Mouse (Mus musculus): ENCODE measurements around the gene Plxnb3. TPM values are rescaled to one million over a fixed set of nuclear protein-coding genes. Genes with fewer than 3 reads are reported as not detected.
"Not testable (repeated sequence)": the region's sequence is repeated elsewhere in the genome, so short reads cannot be mapped to it uniquely, and the experiment has no call there.

The Plxnb3 gene
- under 1 TPM; 0.72 to 0.92 TPM for total RNA-seq (2021)

DNA sequence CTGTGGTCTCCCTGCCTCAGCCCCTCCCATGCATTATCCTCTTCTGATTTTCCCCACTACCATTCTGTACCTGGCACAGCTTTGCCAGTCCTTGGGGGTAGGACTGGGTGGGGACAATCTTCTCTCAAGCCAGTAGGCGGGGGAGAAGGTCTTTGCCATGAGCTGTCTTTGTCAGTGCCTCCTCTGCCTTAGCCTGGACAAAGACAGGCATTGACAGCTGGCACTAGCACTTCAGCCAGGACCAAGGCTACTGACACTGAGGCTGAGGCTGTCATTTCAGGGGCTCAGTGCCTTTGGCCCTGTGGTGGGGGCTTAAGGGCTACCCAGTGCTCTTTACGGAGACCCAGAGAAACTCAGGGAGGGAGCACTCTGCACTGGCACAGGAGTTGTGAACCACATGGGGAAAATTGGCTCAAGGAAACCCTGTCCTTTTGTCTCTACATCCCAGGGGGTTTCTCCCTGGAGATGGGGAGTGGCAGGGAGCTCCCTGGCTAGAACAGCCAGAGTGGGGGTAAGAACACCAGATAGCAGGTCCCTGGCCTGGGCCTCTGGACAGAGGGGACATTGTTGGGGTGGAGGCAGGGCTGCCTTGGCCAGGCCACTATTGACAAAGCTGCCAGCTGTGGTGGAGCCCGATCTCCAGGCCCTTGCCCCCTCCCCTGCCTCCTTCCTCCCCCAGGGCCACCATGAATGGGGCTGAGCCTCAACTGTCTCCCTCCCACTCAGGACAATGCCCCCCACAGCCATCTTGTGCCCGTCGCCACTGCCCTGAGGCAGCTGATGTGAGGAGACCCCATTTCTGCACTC, at the start of gene Plxnb3:
Gene Plxnb3 (plus strand): TSS at position 757 of the 807 bp plus-strand sequence.
- DNase-seq, result no peak
- intact Hi-C loops (cut with DNase I), result loop anchor here (5.0 kb wide), 1 partner anchor 34 kb away; no protein-coding TSS in a partner anchor

DNA sequence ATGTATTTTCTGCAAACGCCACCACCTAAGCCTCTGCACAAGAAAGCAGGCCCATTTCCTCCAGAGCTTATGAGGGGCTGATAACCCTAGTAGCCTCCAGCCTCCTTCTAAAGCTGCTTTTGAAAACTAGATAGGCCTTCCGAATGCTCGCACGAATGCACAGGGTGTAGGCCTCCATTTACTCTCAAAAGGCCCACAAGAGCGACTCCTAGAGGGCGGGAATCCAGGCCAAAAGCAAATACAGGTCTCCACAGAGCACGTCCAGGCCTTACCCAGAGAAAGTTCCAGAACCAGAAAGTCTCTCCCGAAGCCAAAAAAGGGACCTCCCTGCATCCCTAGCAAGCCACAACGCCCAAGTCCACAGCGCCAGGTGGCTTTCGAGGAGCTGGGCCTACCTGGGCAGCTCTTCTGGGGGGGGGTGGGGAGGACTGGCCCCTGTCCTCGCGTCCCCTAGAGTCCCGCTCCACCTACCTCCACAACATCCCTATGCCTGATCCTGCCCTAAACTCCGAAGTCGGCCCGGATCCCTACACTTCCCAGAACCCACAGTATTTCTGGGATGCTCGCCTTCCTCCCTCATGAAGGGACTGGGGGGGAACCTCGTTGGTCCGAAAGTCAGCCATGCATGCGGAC, 41.3 kb upstream of the Plxnb3 start:
- DNase-seq, result peak; percentile 55 to 60
- intact Hi-C loops (cut with DNase I), result loop anchor here (5.0 to 10.0 kb wide), 3 partner anchors 57 to 709 kb away; partner anchors contain the start of genes G6pdx and Srpk3

DNA sequence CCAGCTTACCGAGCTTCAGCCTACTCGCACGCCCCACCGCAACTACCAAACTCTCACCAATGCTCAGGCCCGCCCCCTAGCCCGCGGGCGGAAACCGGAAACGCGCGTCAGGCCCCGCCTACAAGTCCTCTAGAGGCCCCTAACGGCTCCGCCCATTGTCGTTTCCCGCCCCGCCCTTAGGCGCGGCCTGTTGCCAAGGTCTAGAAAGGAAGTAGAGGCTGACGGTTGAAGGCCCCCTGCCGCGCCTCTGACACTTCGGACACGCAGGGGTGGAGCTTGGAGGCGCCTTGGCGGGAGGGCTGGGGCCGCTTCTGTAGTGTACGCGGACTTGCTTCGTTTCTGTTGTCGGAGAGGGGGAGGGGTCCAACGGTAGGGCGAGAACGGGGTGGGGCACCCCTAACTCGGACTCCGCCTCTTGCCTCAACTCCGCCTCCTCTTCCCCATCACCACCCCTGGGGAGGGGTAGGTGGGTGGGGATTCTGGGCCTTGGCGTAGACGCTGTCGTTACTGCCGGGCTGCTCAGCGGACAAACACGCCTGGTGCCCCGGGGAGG, 40.7 kb upstream of the Plxnb3 start, which contains the start of the genes Bcap31 and Abcd1:
Gene Bcap31 (minus strand): TSS at position 67 of the 553 bp plus-strand sequence.
Gene Abcd1 (plus strand): TSS at position 489 of the 553 bp plus-strand sequence.
- intact Hi-C loops (cut with DNase I), result loop anchor here (5.0 to 10.0 kb wide), 3 partner anchors 56 to 709 kb away; partner anchors contain the start of genes G6pdx and Srpk3
- DNase-seq, result peak; percentile 95 to 96

DNA sequence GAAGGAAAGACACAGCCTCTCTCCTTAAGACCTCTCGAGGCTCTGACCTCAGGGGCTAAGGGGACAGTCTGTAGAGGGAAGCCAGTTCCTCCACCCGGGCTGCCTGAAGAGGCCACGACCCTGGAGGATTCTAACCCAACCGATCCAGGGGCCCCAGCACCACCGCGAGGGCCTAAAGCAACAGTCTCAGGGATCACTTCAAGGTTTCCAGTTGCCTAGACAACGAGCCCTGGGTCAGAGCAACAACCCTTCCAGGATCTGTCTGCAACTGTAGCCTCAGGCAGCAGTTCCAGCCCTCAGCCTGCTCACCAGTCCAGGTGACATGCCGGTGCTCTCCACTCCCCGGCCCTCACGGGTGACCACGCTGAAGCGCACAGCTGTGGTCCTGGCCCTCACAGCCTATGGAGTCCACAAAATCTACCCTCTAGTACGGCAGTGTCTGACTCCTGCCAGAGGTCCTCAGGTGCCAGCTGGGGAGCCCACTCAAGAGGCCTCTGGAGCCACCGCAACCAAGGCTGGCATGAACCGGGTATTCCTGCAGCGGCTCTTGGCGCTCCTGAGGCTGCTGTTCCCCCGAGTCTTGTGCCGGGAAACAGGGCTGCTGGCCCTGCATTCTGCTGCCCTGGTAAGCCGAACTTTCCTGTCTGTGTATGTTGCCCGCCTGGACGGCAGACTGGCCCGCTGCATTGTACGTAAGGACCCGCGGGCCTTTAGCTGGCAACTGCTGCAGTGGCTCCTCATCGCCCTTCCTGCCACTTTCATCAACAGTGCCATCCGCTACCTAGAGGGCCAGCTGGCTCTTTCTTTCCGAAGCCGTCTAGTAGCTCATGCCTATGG, 40.0 kb upstream of the Plxnb3 start:
- intact Hi-C loops (cut with DNase I), result loop anchor here (5.0 to 10.0 kb wide), 3 partner anchors 55 to 708 kb away; partner anchors contain the start of genes G6pdx and Srpk3
- DNase-seq, result peak in 1 of 2 experiments; percentile 18

DNA sequence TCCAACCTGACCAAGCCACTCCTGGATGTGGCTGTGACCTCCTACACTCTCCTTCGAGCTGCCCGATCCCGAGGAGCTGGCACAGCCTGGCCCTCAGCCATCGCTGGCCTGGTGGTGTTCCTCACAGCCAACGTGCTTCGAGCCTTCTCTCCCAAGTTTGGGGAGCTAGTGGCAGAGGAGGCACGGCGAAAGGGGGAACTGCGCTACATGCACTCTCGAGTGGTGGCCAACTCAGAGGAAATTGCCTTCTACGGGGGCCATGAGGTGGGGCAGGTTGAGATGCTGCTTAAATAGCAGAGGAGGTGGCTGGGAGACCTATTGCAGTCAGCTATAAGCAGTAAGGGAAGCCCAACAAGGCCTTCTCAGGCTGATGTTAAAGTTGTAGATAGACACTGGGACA, 39.2 kb upstream of the Plxnb3 start:
- intact Hi-C loops (cut with DNase I), result loop anchor here (5.0 to 10.0 kb wide), 3 partner anchors 55 to 707 kb away; partner anchors contain the start of genes G6pdx and Srpk3
- DNase-seq, result peak; percentile 19 to 21

DNA sequence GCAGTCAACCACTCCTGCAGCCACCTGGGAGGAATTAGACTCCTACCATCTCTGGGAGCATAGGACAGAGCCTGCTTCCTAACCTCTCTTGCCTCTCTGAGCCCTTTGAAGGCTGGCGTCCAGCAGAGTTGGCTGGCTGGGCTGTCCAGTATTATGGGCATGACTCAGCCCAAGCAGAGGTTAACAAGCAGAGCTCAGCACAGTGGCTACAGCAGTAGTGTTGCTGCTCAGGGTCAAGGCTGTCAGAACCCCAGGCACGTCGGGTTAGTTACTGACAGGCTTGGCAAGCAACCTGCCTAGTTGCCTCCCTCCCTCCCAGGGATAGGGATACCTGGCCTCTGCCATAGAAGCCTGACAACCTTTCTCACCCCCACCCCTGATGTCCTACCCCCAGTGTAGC, 38.6 kb upstream of the Plxnb3 start:
- intact Hi-C loops (cut with DNase I), result loop anchor here (5.0 to 10.0 kb wide), 3 partner anchors 54 to 707 kb away; partner anchors contain the start of genes G6pdx and Srpk3
- DNase-seq, result peak; percentile 18 to 22

DNA sequence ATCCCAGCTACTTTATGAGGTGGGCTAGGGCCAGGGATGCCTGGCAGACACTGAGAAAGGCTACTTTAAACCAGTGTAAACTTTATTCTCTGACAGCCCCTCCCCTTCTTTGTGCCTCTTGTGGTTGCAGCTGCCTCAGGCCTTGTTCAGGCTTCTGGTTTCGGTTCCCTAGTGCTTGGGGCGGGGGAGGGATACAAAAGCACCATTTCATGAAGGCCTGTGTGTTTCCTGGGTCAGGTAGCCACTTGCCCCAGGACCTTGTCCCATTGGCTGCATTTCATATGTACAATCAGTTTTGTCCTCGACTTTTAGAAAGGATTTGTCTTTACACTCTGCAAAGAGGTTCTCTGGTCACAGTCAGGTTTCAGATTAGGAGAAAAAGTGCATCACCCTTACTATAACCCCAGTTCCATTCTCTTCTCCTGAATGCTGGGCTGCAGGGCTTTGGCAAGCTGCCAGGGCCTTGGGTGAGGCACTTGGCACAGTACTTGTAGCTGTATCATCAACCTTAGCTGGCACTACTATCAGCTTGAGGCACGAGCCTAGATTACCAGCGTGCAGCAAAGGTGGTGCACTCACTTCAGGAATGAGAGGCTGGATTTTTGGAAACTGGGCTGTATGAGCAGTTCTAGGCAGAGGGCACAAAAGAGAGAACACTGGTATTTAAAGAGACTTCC, 38.1 kb upstream of the Plxnb3 start:
- DNase-seq, result peak; percentile 39 to 50
- intact Hi-C loops (cut with DNase I), result loop anchor here (5.0 to 10.0 kb wide), 3 partner anchors 53 to 706 kb away; partner anchors contain the start of genes G6pdx and Srpk3

DNA sequence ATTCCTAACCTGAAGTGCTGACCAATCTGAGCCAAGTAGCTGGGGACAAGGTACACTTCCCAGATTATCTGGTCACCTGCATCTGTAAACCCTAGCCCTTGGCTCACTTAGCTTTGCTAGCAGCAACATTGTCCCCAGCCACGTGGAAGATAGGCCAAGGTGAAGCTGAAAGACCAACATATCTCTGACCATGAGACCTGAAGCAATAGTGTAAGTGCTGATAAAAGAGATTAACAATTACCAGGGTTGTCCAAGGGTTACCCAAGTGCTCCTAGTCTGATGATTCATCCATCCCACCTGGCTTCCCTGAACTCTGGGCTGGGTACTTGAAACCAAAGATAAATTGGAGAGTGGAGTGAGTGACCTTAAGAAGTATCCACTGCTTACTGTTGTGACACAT, 26.0 kb upstream of the Plxnb3 start:
- intact Hi-C loops (cut with DNase I), result no loop called here
- DNase-seq, result no peak

DNA sequence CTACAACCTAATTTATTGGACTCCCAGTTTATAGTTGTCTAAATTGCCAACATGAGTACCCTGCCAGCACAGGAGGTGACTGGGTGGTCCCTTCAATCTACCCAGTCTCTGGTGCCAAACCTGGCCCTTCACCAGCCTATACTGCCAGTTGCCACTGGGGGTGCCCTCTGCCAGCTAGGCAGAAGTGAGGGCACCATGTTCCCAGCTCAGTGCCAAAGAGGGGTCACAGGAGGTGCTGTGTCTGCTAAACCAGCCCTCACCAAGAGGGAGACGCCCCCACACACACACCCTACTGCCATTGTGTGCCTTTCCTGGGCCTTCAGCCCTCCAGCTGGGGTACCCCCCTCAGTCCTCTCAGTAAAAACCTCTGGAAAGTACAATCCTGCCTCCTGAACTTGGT, 18.7 kb upstream of the Plxnb3 start:
- intact Hi-C loops (cut with DNase I), result no loop called here
- DNase-seq, result no peak

DNA sequence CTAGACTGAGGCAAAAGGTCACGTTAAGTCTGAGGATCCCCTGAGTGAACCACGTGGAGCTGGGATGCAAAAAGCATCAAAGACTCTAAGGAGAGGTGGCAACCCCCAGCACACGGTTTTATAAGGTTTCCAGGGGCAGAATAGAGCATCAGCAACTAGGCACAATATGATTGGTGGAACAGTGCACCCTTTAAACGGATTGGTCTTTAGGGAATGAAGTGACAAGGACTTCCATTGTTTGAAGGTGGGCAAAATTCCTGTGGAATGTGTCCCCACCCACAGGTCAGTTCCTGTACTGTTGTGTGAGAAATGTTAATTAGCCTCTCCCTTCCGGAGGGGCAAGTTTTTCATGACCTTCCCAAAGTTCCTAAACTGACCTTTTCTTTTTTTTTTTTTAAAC, 17.7 kb upstream of the Plxnb3 start:
- intact Hi-C loops (cut with DNase I), result no loop called here
- no peak for DNase-seq

DNA sequence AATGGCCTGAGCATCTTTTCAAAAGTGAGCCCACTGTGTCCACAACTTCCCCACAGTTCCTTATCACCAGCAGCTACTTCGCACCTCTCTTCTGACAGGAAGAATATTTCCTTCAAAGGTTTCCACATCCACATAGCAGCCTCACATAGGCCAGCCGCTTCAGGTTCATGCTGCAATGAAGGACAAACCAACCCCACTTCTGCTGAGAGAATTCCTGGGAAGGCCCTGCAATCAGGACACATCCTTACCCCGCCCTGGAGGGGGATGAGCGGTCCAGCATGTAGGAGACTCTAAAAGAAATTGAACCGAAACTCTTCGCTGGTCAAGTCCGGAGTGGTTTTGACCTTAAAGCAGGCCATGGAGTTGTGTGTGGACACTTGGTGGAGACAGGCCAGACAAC, 17.0 kb upstream of the Plxnb3 start:
- intact Hi-C loops (cut with DNase I); DNase-seq: not testable (repeated sequence)

DNA sequence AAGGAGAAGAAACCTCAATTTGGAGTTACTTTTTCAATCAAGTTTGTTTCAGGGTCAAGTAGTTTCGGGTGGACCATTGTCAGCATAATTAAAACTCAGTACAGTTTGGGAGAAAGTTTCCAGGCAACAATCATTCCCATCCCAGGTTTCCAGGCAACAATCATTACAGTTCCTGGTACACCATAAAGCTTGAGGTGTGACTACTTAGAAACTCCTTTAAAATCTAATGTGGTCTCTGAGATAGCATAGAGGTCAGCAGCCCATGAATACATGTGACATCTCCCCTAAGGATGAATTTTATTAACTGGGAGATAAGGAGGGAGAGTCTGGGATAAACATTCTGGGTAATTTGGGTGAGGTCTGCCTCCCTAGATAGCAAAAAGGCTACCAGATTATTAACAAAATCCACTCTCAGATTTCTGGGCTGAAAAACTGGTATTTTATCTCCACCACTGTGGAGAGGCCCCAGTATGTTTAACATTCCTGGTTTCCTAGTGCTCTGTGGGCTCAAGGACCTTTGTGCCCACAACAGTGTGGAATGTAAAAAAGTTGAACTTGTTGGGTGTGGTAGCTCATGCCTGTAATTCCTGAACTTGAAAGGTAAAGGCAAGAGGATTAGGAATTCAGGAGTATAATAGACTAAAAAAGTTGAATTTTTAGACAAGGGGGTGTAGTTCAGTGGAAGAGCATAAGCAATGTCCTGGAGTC, 12.0 kb upstream of the Plxnb3 start:
- no peak for DNase-seq
- intact Hi-C loops (cut with DNase I), result no loop called here

DNA sequence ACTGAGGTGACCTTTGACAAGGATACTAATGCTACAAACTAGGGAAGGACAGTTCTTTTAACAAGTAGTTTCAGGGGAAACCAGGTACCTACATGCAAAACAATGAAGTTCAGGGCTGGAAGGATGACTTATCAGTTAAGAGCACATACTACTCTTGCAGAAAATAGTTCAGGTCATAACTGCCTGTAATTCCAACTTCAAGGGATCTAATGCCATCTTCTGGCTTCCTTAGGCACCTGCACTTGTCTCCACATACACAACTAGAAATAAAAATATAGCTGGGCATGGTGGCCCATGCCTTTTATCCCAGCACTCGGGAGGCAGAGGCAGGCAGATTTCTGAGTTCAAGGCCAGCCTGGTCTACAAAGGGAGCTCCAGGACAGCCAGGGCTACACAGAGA, 7.9 kb upstream of the Plxnb3 start:
- no peak for DNase-seq

DNA sequence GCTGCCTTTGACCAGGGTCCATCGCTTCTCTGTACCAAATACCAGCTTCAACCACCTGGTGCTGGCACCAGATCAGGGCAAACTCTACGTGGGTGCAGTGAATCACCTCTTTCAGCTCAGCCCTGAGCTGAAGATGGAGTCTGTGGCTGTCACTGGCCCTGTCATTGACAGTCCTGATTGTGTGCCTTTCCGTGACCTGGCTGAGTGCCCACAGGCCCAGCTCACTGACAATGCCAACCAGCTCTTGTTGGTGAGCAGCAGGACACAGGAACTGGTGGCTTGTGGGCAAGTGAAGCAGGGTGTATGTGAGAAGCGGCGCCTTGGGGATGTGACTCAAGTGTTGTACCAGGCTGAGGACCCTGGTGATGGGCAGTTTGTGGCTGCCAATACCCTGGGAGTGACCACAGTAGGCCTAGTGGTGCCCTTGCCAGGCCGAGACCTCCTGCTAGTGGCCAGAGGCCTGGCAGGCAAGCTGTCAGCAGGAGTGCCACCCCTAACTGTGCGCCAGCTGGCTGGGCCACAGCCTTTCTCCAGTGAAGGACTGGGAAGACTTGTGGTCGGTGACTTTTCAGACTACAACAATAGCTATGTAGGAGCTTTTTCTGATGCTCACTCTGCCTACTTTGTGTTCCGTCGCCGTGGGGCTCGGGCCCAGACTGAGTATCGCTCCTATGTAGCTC, 1.9 kb downstream of the Plxnb3 start:
- peak in 1 of 2 experiments; percentile 22 for DNase-seq
- intact Hi-C loops (cut with DNase I), result loop anchor here (5.0 kb wide), 1 partner anchor 36 kb away; no protein-coding TSS in a partner anchor

More for the DNA sequence above, 7.9 kb upstream of the Plxnb3 start:
- intact Hi-C loops (cut with DNase I), result no loop called here

DNA sequence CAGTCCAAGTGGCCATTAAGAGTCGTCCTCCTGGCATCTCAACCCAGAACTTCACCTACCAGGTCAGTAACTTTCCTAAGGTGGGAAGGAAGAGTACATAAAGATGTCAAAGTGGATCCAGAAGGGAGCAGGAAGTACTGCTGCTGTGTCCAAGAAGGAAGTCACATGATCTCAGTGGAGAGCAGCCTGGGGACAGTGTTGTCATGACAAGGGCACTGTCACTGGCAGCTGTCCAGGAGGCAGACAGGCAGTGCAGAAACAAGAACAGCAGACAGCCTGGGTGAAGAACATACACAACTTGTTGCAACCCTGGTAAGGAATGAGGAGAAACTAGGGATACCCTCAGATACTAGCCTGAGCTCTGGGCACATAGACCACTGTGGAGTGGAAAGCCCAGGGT, 8.4 kb downstream of the Plxnb3 start:
- DNase-seq, result peak; percentile 66 to 71
- intact Hi-C loops (cut with DNase I), result no loop called here

DNA sequence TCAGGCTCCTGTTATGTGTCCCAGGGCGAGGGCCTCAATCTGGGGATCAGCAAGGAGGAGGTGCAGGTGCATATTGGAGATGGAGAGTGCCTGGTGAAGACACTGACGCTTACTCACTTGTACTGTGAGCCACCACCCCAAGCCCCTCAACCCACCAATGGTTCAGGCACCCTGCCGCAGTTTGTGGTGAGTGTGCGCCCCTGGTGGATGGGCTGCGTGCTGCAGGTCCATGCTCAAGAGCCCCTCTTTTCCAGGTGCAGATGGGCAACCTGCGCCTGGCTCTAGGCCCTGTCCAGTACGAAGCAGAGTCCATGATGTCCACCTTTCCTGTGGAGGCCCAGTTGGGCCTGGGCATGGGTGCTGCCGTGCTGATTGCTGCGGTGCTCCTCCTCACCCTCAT, 10.4 kb downstream of the Plxnb3 start:
- DNase-seq, result peak in 1 of 2 experiments; percentile 31

DNA sequence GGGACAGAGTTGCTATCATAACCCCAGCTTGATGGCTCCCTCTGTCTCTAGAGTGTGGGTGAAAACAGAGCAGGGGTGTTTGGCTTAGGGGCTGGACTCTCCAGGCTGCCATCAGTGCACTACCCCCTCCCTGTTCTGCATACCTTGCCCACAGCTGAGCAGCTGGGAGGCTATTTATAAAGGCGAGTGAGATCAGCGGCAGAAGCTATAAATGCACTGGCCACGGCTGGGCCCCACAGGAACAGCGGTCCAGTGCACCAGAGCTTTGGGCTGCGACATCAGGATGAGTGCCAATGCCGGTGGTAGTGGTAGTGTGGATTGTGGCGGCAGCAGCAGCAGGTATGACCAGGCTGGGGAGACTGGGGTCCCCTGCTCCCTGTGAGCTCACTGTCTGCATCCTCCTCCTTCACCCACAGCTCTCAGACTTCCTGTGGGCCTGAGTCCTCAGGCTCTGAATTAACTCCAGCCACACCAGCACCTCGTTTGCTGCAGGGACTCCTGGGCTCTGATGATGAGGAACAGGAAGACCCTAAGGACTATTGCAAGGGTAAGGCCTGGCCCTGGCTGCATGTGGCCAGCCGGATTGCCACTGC, 17.4 kb downstream of the Plxnb3 start, which contains the start of gene Srpk3:
Gene Srpk3 (plus strand): TSS at position 238 of the 593 bp plus-strand sequence.
- intact Hi-C loops (cut with DNase I), result loop anchor here (5.0 kb wide), 1 partner anchor 57 kb away; the partner anchor contains the start of genes Abcd1 and Bcap31
- peak; percentile 62 to 66 for DNase-seq

More for the DNA sequence above, 10.4 kb downstream of the Plxnb3 start:
- intact Hi-C loops (cut with DNase I), result no loop called here
